Mouse (Mus musculus): Measurements from ENCODE around the gene Gm12248. TPM values are rescaled to one million over a fixed set of nuclear protein-coding genes. Genes with fewer than 3 reads are reported as not detected.

Gm12248 gene
- polyA plus RNA-seq, 1 experiment from 2014 or later, result not detected

DNA sequence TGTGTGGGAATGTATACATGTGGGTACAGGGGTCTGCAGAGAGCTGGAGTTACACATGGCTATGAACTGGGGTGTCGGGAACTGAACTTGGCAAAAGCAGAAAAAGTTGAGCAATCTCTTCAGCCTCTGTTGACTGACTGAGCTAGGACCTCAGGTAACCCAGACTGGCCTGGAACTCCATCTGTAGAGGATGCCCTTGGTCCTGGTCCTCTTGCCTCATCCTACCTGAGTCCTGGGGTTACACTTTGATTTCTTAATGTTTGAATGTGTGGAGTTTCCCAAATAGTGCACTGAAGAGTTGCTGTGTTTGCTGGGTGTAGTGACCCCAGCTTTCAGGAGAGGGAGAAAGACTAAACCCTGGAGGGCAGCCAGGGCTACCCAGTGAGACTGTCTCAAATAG, 2.6 kb upstream of the Gm12248 start:
- H3K27ac ChIP-seq (replicated peaks in 1 of 2; ENCODE audit: control insufficient read depth in 1 of 2, insufficient read depth in 1 of 2, low read depth in 2 of 2, low read length in 2 of 2), result no peak overlapping the region
- H3K36me3 ChIP-seq (ENCODE audit: control insufficient read depth, insufficient read depth, low read length), result no peaks in the 10 kb centered on the region
- no peaks in the 10 kb centered on the region for H3K27me3 ChIP-seq (ENCODE audit: control insufficient read depth, insufficient read depth, low read length)
- no peak for ATAC-seq (ENCODE audit: insufficient number of reproducible peaks, insufficient read depth, low FRiP score, low read depth)
- no peak overlapping the region for H3K4me2 ChIP-seq (ENCODE audit: low read length)
- 91% methylated on average over 1 of the region's 1 CpGs for WGBS
- no peak overlapping the region for H3K9ac ChIP-seq (ENCODE audit: low read length)
- no peaks in the 10 kb centered on the region for H3K9me3 ChIP-seq (ENCODE audit: control insufficient read depth, low read length)
- no peak overlapping the region for H3K4me3 ChIP-seq (ENCODE audit: control insufficient read depth in 1 of 2, insufficient read depth in 1 of 2, low read depth in 1 of 2, low read length in 2 of 2)
- H3K4me1 ChIP-seq (ENCODE audit: control insufficient read depth in 2 of 2, insufficient read depth in 2 of 2, low read length in 2 of 2), result peaks cover 0 to 8% of the 10 kb centered on the region in 2 experiments; a peak in 1 of 4 replicates

DNA sequence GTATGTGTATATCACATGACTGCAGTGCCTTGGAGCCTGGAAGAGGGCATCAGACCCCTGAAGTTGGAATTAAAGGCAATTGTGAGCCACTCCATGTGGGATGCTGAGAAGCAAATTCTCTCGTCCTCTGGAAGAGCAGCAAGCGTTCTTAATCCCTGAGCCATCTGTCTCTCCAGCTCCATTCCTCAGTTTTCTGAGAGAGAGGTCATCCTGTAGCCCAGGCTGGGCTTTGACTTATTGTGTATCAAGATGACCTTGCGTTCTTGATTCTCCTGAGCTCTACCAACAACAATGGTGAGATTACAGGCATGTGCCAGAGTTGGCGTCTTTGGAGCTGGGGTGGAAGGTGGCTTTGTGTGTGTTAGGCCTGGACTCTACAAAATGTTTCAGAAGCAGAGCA, 1.8 kb upstream of the Gm12248 start:
- H3K4me1 ChIP-seq (ENCODE audit: control insufficient read depth in 2 of 2, insufficient read depth in 2 of 2, low read length in 2 of 2), result peaks cover 0 to 8% of the 10 kb centered on the region in 2 experiments; a peak in 1 of 4 replicates
- H3K36me3 ChIP-seq (ENCODE audit: control insufficient read depth, insufficient read depth, low read length), result no peaks in the 10 kb centered on the region
- no peak overlapping the region for H3K9ac ChIP-seq (ENCODE audit: low read length)
- WGBS, result 68% methylated on average over 4 of the region's 4 CpGs
- H3K27me3 ChIP-seq (ENCODE audit: control insufficient read depth, insufficient read depth, low read length), result no peaks in the 10 kb centered on the region
- no peak overlapping the region for H3K27ac ChIP-seq (replicated peaks in 1 of 2; ENCODE audit: control insufficient read depth in 1 of 2, insufficient read depth in 1 of 2, low read depth in 2 of 2, low read length in 2 of 2)
- no peak overlapping the region for H3K4me2 ChIP-seq (ENCODE audit: low read length)
- no peak for ATAC-seq (ENCODE audit: insufficient number of reproducible peaks, insufficient read depth, low FRiP score, low read depth)
- H3K9me3 ChIP-seq (ENCODE audit: control insufficient read depth, low read length), result no peaks in the 10 kb centered on the region
- no peak overlapping the region for H3K4me3 ChIP-seq (ENCODE audit: control insufficient read depth in 1 of 2, insufficient read depth in 1 of 2, low read depth in 1 of 2, low read length in 2 of 2)

DNA sequence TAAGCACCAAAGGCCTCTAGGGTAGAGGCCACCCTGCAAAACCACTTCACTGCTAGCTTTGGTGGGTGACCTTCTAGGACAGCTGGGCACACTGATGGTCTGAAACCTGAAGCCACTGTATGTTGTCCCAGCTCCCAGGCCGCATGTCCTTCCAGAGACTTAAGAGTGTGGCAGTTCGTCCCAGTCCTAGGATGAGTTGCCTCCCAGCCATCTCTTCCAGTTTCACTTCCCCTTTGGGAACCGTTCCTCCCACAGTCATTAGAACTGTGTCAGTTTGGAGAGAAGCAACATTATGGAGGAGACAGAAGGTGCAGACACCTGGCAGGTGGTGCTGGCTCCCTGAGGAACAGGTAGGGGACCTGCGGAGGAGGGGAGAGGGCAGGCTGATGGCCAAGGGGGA, 393 bp downstream of the Gm12248 start:
- 43% methylated on average over 4 of the region's 4 CpGs for WGBS
- peaks cover 0 to 8% of the 10 kb centered on the region in 2 experiments; a peak in 1 of 4 replicates for H3K4me1 ChIP-seq (ENCODE audit: control insufficient read depth in 2 of 2, insufficient read depth in 2 of 2, low read length in 2 of 2)
- no peak for ATAC-seq (ENCODE audit: insufficient number of reproducible peaks, insufficient read depth, low FRiP score, low read depth)
- H3K9me3 ChIP-seq (ENCODE audit: control insufficient read depth, low read length), result no peaks in the 10 kb centered on the region
- H3K36me3 ChIP-seq (ENCODE audit: control insufficient read depth, insufficient read depth, low read length), result no peaks in the 10 kb centered on the region
- H3K4me3 ChIP-seq (ENCODE audit: control insufficient read depth in 1 of 2, insufficient read depth in 1 of 2, low read depth in 1 of 2, low read length in 2 of 2), result peak overlapping the region; percentile 11 to 22; a peak in 3 of 4 replicates
- no peaks in the 10 kb centered on the region for H3K27me3 ChIP-seq (ENCODE audit: control insufficient read depth, insufficient read depth, low read length)
- H3K9ac ChIP-seq (ENCODE audit: low read length), result 0 out of 2 replicates have a peak overlapping the region, but pooled peaks have one; percentile 42
- H3K4me2 ChIP-seq (ENCODE audit: low read length), result peak overlapping the region; percentile 58
- no peak overlapping the region for H3K27ac ChIP-seq (replicated peaks in 1 of 2; ENCODE audit: control insufficient read depth in 1 of 2, insufficient read depth in 1 of 2, low read depth in 2 of 2, low read length in 2 of 2)

- Histone ChIP-seq H3K36me3 (ENCODE audit: control insufficient read depth, insufficient read depth, low read length) (no peaks in the 10 kb centered on the region), H3K27me3 (ENCODE audit: control insufficient read depth, insufficient read depth, low read length) (no peaks in the 10 kb centered on the region), H3K27ac (replicated peaks in 1 of 2; ENCODE audit: control insufficient read depth in 1 of 2, insufficient read depth in 1 of 2, low read depth in 2 of 2, low read length in 2 of 2) (no peak overlapping the region), H3K9ac (ENCODE audit: low read length) (no peak overlapping the region), H3K9me3 (ENCODE audit: control insufficient read depth, low read length) (no peaks in the 10 kb centered on the region), H3K4me3 (ENCODE audit: control insufficient read depth in 1 of 2, insufficient read depth in 1 of 2, low read depth in 1 of 2, low read length in 2 of 2) (no peak overlapping the region), H3K4me2 (ENCODE audit: low read length) (no peak overlapping the region), H3K4me1 (ENCODE audit: control insufficient read depth in 2 of 2, insufficient read depth in 2 of 2, low read length in 2 of 2) (no peaks in the 10 kb centered on the region)
- 84% methylated on average over 6 of the region's 6 CpGs for WGBS
- ATAC-seq (ENCODE audit: insufficient number of reproducible peaks, insufficient read depth, low FRiP score, low read depth), result no peak
Measured at GRCm38 (mm10) chr11:58081716-58082115, 11.2 kb downstream of the Gm12248 start.

GRCm38 (mm10) chr11:58077270-58077669, 15.7 kb downstream of the Gm12248 start:
- 70% methylated on average over 4 of the region's 4 CpGs for WGBS
- no peak overlapping the region for H3K4me3 ChIP-seq (ENCODE audit: control insufficient read depth in 1 of 2, insufficient read depth in 1 of 2, low read depth in 1 of 2, low read length in 2 of 2)
- no peaks in the 10 kb centered on the region for H3K9me3 ChIP-seq (ENCODE audit: control insufficient read depth, low read length)
- H3K36me3 ChIP-seq (ENCODE audit: control insufficient read depth, insufficient read depth, low read length), result no peaks in the 10 kb centered on the region
- ATAC-seq (ENCODE audit: insufficient number of reproducible peaks, insufficient read depth, low FRiP score, low read depth), result no peak
- H3K4me1 ChIP-seq (ENCODE audit: control insufficient read depth in 2 of 2, insufficient read depth in 2 of 2, low read length in 2 of 2), result no peaks in the 10 kb centered on the region
- H3K27ac ChIP-seq (replicated peaks in 1 of 2; ENCODE audit: control insufficient read depth in 1 of 2, insufficient read depth in 1 of 2, low read depth in 2 of 2, low read length in 2 of 2), result no peak overlapping the region
- H3K4me2 ChIP-seq (ENCODE audit: low read length), result no peak overlapping the region
- no peak overlapping the region for H3K9ac ChIP-seq (ENCODE audit: low read length)
- no peaks in the 10 kb centered on the region for H3K27me3 ChIP-seq (ENCODE audit: control insufficient read depth, insufficient read depth, low read length)

GRCm38 (mm10) chr11:58072978-58073377, 20.0 kb downstream of the Gm12248 start:
- Histone ChIP-seq H3K27ac (replicated peaks in 1 of 2; ENCODE audit: control insufficient read depth in 1 of 2, insufficient read depth in 1 of 2, low read depth in 2 of 2, low read length in 2 of 2) (no peak overlapping the region), H3K4me2 (ENCODE audit: low read length) (no peak overlapping the region), H3K4me3 (ENCODE audit: control insufficient read depth in 1 of 2, insufficient read depth in 1 of 2, low read depth in 1 of 2, low read length in 2 of 2) (no peak overlapping the region), H3K27me3 (ENCODE audit: control insufficient read depth, insufficient read depth, low read length) (no peaks in the 10 kb centered on the region), H3K4me1 (ENCODE audit: control insufficient read depth in 2 of 2, insufficient read depth in 2 of 2, low read length in 2 of 2) (no peaks in the 10 kb centered on the region), H3K36me3 (ENCODE audit: control insufficient read depth, insufficient read depth, low read length) (no peaks in the 10 kb centered on the region), H3K9me3 (ENCODE audit: control insufficient read depth, low read length) (no peaks in the 10 kb centered on the region), H3K9ac (ENCODE audit: low read length) (no peak overlapping the region)
- ATAC-seq (ENCODE audit: insufficient number of reproducible peaks, insufficient read depth, low FRiP score, low read depth), result no peak
- WGBS, result 68% methylated on average over 3 of the region's 3 CpGs

DNA sequence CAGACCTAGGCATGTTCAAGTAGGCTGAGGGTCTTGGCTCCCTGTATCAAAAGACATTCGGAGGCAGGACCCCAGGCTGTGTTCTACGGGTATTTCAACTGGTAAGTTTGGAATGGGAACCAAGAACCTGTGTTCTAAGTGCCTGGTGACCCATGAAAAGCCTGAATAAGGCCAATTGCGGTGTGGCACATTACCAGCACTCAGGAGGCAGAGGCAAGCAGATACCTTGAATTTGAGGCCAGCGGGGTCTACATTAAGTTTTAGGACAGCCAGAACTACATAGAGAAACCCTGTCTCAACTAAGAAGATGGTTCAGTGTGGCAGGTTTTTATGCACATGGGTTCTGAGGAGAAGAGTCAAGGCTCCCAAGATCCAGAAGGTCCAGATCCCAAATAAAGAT, 27.9 kb downstream of the Gm12248 start:
- no peak overlapping the region for H3K27ac ChIP-seq (replicated peaks in 1 of 2; ENCODE audit: control insufficient read depth in 1 of 2, insufficient read depth in 1 of 2, low read depth in 2 of 2, low read length in 2 of 2)
- no peaks in the 10 kb centered on the region for H3K4me1 ChIP-seq (ENCODE audit: control insufficient read depth in 2 of 2, insufficient read depth in 2 of 2, low read length in 2 of 2)
- no peak overlapping the region for H3K9ac ChIP-seq (ENCODE audit: low read length)
- peaks cover 23% of the 10 kb centered on the region for H3K36me3 ChIP-seq (ENCODE audit: control insufficient read depth, insufficient read depth, low read length)
- H3K4me2 ChIP-seq (ENCODE audit: low read length), result no peak overlapping the region
- ATAC-seq (ENCODE audit: insufficient number of reproducible peaks, insufficient read depth, low FRiP score, low read depth), result no peak
- H3K27me3 ChIP-seq (ENCODE audit: control insufficient read depth, insufficient read depth, low read length), result no peaks in the 10 kb centered on the region
- WGBS, result 91% methylated on average over 4 of the region's 4 CpGs
- H3K9me3 ChIP-seq (ENCODE audit: control insufficient read depth, low read length), result no peaks in the 10 kb centered on the region
- H3K4me3 ChIP-seq (ENCODE audit: control insufficient read depth in 1 of 2, insufficient read depth in 1 of 2, low read depth in 1 of 2, low read length in 2 of 2), result no peak overlapping the region

DNA sequence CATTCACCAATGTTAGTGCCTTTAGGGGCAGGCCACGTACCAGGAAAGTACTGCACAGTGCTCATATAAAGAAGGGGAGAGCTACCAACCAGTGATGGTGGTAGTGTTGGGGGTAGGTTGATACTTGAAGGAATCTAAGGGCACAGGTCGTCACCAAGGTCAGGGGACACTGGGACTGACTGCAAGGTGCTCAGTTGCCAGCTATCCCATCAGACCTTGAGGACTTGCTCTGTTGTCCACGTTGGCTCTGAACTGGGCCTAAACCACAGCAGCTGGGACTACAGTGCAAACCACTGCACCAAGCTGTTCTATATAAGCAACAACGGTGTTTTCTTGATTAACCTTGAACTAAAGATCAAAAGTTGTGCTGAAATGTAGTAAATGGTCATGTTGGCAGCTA, 30.3 kb downstream of the Gm12248 start:
- Histone ChIP-seq H3K9me3 (ENCODE audit: control insufficient read depth, low read length) (no peaks in the 10 kb centered on the region), H3K4me3 (ENCODE audit: control insufficient read depth in 1 of 2, insufficient read depth in 1 of 2, low read depth in 1 of 2, low read length in 2 of 2) (no peak overlapping the region), H3K4me1 (ENCODE audit: control insufficient read depth in 2 of 2, insufficient read depth in 2 of 2, low read length in 2 of 2) (no peaks in the 10 kb centered on the region), H3K9ac (ENCODE audit: low read length) (no peak overlapping the region), H3K27me3 (ENCODE audit: control insufficient read depth, insufficient read depth, low read length) (no peaks in the 10 kb centered on the region), H3K4me2 (ENCODE audit: low read length) (no peak overlapping the region), H3K27ac (replicated peaks in 1 of 2; ENCODE audit: control insufficient read depth in 1 of 2, insufficient read depth in 1 of 2, low read depth in 2 of 2, low read length in 2 of 2) (no peak overlapping the region), H3K36me3 (ENCODE audit: control insufficient read depth, insufficient read depth, low read length) (peaks cover 45% of the 10 kb centered on the region)
- 88% methylated on average over 4 of the region's 4 CpGs for WGBS
- no peak for ATAC-seq (ENCODE audit: insufficient number of reproducible peaks, insufficient read depth, low FRiP score, low read depth)
